Mouse (Mus musculus): Measurements from ENCODE around the gene Cdk5rap3. TPM values are rescaled to one million over a fixed set of nuclear protein-coding genes. Genes with fewer than 3 reads are reported as not detected.
A peak's percentile ranks its signal among the peaks of the same experiment; 100 is the strongest.

Cdk5rap3 gene
- polyA plus RNA-seq, 1 experiment from 2014 or later, result 70.1 TPM

DNA sequence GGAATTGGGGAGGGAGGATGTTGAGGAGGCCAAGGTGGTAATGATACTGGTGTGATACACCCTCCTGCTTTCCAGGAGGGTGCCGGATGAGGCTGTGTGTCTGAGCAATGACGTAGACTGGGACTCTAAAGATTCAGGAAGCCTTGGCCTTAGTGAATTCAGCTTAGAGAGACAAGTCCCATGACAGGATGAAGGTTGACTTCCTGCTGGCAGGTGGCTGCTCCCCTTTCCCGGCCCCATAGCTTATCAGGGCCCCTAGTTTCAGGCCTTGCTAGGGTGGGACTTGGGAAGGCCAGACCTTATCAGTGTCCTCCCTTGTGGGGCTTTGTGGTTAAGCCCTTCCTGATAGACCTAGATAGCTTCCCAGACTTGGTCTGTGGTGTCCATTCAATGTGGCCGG, 31.6 kb upstream of the Cdk5rap3 start:
- H3K36me3 ChIP-seq (ENCODE audit: control insufficient read depth, insufficient read depth, low read length), result peaks cover 6% of the 10 kb centered on the region; the same call in 1 of the 2 replicates
- peak overlapping the region; percentile 59; the same call in 1 of the 2 replicates for H3K27ac ChIP-seq (ENCODE audit: low read length)
- no peaks in the 10 kb centered on the region for H3K9me3 ChIP-seq (ENCODE audit: control insufficient read depth, low read length)
- H3K4me2 ChIP-seq (ENCODE audit: low read depth, low read length), result no peak overlapping the region
- no peaks in the 10 kb centered on the region for H3K27me3 ChIP-seq (replicated peaks; ENCODE audit: control insufficient read depth, insufficient read depth, low read length)
- peaks cover 9% of the 10 kb centered on the region; the same call in 1 of the 2 replicates for H3K4me1 ChIP-seq (ENCODE audit: control insufficient read depth, insufficient read depth, low read length)
- no peak overlapping the region for H3K9ac ChIP-seq (ENCODE audit: low read depth, low read length)
- no peak overlapping the region for H3K4me3 ChIP-seq (ENCODE audit: low read length)
- WGBS, result 79% methylated on average over 4 of the region's 4 CpGs
- ATAC-seq, result peak; percentile 31

DNA sequence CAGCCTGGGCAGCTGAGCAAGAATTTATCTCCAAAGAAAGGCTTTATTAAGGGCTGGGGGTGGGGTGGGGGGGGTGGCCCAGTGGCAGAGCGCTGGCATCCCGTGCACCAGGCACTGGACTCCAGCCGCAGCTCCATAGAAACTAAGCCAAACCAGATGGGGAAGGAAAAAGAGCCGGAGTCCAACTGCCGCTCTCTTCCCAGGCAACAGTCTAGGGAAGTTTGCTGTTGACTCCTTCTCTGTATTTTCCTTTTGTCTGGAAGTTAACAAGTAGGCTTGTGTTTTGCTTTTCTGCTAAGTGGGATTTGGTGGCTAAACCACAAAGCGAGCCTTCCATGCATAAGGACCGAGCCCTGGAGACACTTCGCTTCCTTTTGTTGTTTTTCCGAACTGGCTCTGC, 30.2 kb upstream of the Cdk5rap3 start:
- no peak for ATAC-seq
- peak overlapping the region; percentile 17; the same call in 1 of the 2 replicates for H3K9ac ChIP-seq (ENCODE audit: low read depth, low read length)
- H3K27ac ChIP-seq (ENCODE audit: low read length), result no peak overlapping the region
- H3K4me2 ChIP-seq (ENCODE audit: low read depth, low read length), result peak overlapping the region; percentile 11; the same call in 1 of the 2 replicates
- peaks cover 9% of the 10 kb centered on the region; the same call in 1 of the 2 replicates for H3K4me1 ChIP-seq (ENCODE audit: control insufficient read depth, insufficient read depth, low read length)
- WGBS, result 81% methylated on average over 9 of the region's 9 CpGs
- peaks cover 3% of the 10 kb centered on the region; the same call in 1 of the 2 replicates for H3K36me3 ChIP-seq (ENCODE audit: control insufficient read depth, insufficient read depth, low read length)
- no peaks in the 10 kb centered on the region for H3K9me3 ChIP-seq (ENCODE audit: control insufficient read depth, low read length)
- no peaks in the 10 kb centered on the region for H3K27me3 ChIP-seq (replicated peaks; ENCODE audit: control insufficient read depth, insufficient read depth, low read length)
- H3K4me3 ChIP-seq (ENCODE audit: low read length), result no peak overlapping the region

DNA sequence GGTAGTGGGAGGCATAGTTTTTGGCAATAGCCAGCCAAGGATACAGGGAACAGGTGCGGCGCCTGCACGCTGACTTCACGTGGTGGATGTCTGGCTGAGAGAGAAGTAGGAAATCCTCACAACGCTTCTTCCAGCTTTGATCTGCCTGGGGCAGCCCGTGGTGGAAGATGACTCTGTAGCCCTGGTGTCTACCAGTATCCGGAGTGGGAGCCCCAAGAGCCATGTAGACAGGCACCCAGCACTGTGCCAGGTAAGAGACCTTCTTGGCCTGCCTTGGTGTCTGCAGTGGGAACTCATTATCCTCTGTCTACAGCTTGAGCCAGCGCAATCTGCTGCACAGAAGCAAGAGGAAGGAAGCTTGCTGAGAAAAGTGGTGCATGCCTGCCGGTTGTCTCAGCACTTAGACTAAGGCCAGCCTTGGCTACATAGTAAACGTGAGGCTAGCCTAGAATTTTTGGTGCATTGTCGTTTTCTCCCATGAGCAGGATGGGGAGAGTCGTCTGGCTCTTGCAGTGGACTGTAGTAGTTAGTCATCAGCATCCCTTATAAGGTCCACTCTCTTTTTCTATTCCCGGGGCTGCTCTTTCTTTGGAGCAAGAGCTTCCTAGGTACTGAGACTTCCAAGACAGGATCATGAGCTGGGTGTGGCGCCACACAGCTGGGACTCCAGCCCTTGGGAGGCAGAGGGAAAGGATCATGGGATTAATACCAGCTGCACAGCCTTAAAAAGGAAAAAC, 28.7 kb upstream of the Cdk5rap3 start:
- peak overlapping the region; percentile 75 for H3K9ac ChIP-seq (ENCODE audit: low read depth, low read length)
- 0 out of 2 replicates have a peak, but pooled peaks cover 3% of the 10 kb centered on the region for H3K36me3 ChIP-seq (ENCODE audit: control insufficient read depth, insufficient read depth, low read length)
- peak overlapping the region; percentile 94 for H3K4me2 ChIP-seq (ENCODE audit: low read depth, low read length)
- ATAC-seq, result no peak
- no peaks in the 10 kb centered on the region for H3K9me3 ChIP-seq (ENCODE audit: control insufficient read depth, low read length)
- H3K27ac ChIP-seq (ENCODE audit: low read length), result no peak overlapping the region; the same call in 1 of the 2 replicates
- H3K27me3 ChIP-seq (replicated peaks; ENCODE audit: control insufficient read depth, insufficient read depth, low read length), result no peaks in the 10 kb centered on the region
- peaks cover 9% of the 10 kb centered on the region; the same call in 1 of the 2 replicates for H3K4me1 ChIP-seq (ENCODE audit: control insufficient read depth, insufficient read depth, low read length)
- 67% methylated on average over 14 of the region's 14 CpGs for WGBS
- peak overlapping the region; percentile 62 for H3K4me3 ChIP-seq (ENCODE audit: low read length)

DNA sequence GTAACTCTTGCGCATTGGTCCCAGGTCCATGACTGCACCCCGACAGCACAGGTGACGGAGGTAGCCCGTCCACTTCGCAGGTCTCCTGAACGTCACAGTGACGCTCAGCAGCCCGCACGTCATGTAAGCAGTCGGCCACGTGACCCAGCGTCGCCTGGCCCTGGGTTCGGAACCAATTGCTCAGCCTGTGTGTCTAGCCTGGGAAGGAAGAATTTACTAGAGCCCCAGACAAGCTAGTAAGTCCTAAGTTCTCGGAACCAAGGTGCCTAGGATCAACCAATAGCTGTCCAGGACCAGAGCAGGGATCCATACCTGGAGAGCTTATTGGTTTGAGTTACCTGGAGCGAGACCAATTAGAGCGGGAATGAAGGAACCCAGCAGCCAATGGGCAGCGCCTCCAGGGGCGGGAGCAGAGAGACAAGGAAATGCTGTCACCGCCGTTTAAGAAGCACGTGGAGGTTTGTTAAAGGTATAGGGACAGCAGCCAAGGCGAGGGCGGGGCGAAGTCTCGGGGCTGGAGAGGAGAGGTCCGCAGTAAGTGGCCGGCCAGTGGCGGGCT, 27.5 kb upstream of the Cdk5rap3 start, which contains the start of gene Pnpo:
TSS of gene Pnpo (minus strand) at position 241 of the 559 bp plus-strand sequence.
- Histone ChIP-seq H3K27me3 (replicated peaks; ENCODE audit: control insufficient read depth, insufficient read depth, low read length) (no peaks in the 10 kb centered on the region), H3K27ac (ENCODE audit: low read length) (peak within 1 kb of the TSS; percentile 81), H3K9me3 (ENCODE audit: control insufficient read depth, low read length) (no peaks in the 10 kb centered on the region), H3K36me3 (ENCODE audit: control insufficient read depth, insufficient read depth, low read length) (no peaks in the 10 kb centered on the region), H3K4me2 (ENCODE audit: low read depth, low read length) (peak within 1 kb of the TSS; percentile 94), H3K4me3 (ENCODE audit: low read length) (peak within 1 kb of the TSS; percentile 62), H3K4me1 (ENCODE audit: control insufficient read depth, insufficient read depth, low read length) (peaks cover 9% of the 10 kb centered on the region; the same call in 1 of the 2 replicates), H3K9ac (ENCODE audit: low read depth, low read length) (peak within 1 kb of the TSS; percentile 75)
- WGBS, result under 1% methylated on average over 29 of the region's 29 CpGs
- peak; percentile 95 for ATAC-seq

DNA sequence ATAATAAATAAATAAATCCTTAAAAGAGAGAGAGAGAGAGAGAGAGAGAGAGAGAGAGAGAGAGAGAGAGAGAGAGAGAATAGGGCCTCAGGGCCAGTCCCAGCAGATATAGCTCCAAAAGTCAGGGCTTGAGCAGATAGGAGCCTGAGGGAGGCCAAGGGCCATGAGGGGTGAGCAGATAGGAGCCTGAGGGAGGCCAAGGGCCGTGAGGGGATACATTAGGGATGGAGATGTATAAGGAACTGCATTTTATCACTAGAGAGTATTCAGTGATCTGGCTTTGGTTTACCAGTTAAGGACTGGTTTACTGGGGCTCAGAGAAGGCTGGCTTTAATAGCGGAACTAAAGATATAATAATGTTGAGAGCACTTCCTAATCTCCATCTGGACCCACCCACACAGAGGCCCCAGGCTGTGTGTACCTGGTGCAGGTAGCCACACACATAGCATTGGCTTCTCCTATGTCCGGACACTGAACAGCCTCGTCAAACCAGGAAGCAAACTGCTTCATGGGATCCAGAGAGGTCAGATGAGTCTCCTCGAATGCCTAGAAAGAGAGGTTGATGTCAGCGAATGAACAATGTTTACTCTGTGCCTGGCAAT, 25.8 kb upstream of the Cdk5rap3 start:
- Histone ChIP-seq H3K27ac (ENCODE audit: low read length) (peak overlapping the region; percentile 64), H3K4me1 (ENCODE audit: control insufficient read depth, insufficient read depth, low read length) (peaks cover 20% of the 10 kb centered on the region), H3K27me3 (replicated peaks; ENCODE audit: control insufficient read depth, insufficient read depth, low read length) (no peaks in the 10 kb centered on the region), H3K4me3 (ENCODE audit: low read length) (peak overlapping the region; percentile 62; the same call in 1 of the 2 replicates), H3K9me3 (ENCODE audit: control insufficient read depth, low read length) (no peaks in the 10 kb centered on the region), H3K9ac (ENCODE audit: low read depth, low read length) (no peak overlapping the region), H3K4me2 (ENCODE audit: low read depth, low read length) (peak overlapping the region; percentile 94; the same call in 1 of the 2 replicates), H3K36me3 (ENCODE audit: control insufficient read depth, insufficient read depth, low read length) (no peaks in the 10 kb centered on the region)
- ATAC-seq, result no peak
- WGBS, result 63% methylated on average over 6 of the region's 6 CpGs

DNA sequence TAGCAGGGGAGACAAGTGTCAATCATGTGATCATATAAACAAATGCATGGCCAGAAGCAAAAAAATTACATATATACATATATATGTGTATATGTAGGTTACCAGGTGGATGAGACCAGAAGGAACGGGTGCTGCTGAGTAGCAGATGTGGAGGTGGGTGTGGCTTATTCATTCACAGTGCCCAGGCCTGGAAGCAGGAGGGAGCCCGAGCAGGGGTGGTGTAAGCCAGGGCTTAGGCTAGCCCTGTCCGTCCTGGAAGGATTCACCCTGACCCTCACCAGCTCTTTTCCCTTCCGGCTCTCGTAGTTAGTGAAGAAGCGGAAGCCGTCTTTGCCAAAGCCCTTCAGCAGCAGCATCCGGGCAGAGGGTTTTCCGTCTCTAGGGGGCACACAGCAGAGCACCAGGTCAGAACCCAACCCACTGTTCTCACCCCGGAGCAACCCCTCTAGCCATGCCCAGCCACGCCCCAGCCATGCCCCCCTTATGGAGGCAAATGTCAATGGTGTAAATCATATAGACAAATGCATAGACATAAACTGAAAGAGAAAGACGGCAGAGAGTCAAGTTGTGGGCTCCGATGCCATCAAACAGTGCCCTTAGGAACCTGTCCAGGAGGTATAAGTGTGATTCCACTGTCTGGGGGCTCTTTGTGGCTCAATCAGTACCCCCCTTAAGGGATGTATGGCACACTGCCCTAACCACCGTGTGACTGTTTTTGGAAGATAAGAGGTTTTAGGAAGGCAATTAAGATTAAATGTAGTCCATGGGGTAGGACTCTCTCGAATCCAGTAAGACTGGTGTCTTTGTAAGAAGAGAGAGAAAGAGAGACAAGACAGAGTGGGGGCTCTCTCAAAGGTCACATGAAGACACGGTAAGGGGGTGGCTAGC, 24.5 kb upstream of the Cdk5rap3 start:
- no peak overlapping the region for H3K27ac ChIP-seq (ENCODE audit: low read length)
- H3K27me3 ChIP-seq (replicated peaks; ENCODE audit: control insufficient read depth, insufficient read depth, low read length), result no peaks in the 10 kb centered on the region
- peaks cover 18% of the 10 kb centered on the region for H3K4me1 ChIP-seq (ENCODE audit: control insufficient read depth, insufficient read depth, low read length)
- no peaks in the 10 kb centered on the region for H3K9me3 ChIP-seq (ENCODE audit: control insufficient read depth, low read length)
- no peaks in the 10 kb centered on the region for H3K36me3 ChIP-seq (ENCODE audit: control insufficient read depth, insufficient read depth, low read length)
- no peak overlapping the region for H3K4me3 ChIP-seq (ENCODE audit: low read length)
- no peak overlapping the region for H3K9ac ChIP-seq (ENCODE audit: low read depth, low read length)
- H3K4me2 ChIP-seq (ENCODE audit: low read depth, low read length), result no peak overlapping the region
- ATAC-seq, result no peak
- WGBS, result 73% methylated on average over 16 of the region's 16 CpGs

DNA sequence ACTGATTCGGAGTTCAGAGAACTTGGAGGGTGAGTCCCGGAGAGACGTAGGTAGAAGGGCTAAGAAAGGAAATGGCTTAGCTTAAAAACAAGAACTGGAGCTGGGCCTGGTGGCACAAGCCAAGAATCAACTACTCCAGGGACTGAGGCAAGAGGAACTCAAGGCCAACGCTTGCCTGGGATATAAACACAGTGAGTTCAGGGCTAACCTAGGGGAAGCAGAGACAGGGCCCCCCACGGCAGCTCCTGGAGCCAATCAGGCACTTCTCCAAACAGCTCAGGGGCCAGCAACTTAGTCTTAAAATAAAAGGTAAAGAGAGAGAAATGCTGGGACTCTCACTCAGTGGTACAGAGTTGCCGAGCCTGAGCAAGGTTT, 22.1 kb upstream of the Cdk5rap3 start:
- ATAC-seq, result no peak
- Histone ChIP-seq H3K4me3 (ENCODE audit: low read length) (no peak overlapping the region), H3K4me2 (ENCODE audit: low read depth, low read length) (no peak overlapping the region), H3K4me1 (ENCODE audit: control insufficient read depth, insufficient read depth, low read length) (peaks cover 19% of the 10 kb centered on the region), H3K36me3 (ENCODE audit: control insufficient read depth, insufficient read depth, low read length) (no peaks in the 10 kb centered on the region), H3K27me3 (replicated peaks; ENCODE audit: control insufficient read depth, insufficient read depth, low read length) (no peaks in the 10 kb centered on the region), H3K9me3 (ENCODE audit: control insufficient read depth, low read length) (no peaks in the 10 kb centered on the region), H3K9ac (ENCODE audit: low read depth, low read length) (0 out of 2 replicates have a peak overlapping the region, but pooled peaks have one; percentile 7), H3K27ac (ENCODE audit: low read length) (peak overlapping the region; percentile 91)
- 58% methylated on average over 6 of the region's 6 CpGs for WGBS

DNA sequence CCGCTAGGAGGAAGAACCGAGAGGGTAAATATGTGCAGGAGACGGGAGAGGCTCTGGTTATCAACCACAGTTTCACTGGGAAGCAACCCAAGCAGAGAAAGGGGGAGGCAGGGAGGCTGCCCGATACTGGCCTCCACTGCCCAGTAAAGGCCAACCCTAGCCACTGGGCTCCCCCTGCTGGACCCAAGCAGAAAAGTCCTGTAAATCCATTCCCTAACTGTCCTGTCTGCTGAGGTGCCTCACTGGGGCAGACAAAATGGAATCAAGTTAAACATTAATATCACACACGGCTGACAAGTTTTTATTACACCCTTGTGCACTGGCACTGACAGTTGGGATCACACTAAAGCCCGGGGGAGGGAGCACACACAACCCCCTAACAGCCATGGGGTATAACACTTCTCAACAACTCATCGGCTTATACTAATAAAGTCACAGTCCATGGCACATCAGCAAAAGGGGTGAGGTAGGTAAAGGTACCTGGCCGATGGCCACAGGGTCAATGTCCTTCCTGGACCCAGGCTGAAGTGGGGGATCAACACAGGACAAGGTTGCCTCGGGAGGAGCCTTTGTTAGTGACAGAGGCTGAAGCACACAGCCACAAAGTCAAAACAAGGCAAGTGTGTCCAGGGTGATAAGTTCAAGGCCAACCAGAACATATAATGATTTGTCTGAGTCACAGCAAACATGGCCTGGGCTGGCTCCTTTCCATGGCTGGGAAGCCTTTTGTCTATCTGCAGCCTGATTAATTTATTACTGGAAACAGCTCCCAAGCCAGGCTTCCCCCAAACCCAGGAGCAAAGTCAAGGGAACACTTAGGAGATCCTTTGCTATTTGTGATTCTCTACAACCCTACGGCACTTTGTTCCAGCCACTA, 21.5 kb upstream of the Cdk5rap3 start:
- Histone ChIP-seq H3K27me3 (replicated peaks; ENCODE audit: control insufficient read depth, insufficient read depth, low read length) (no peaks in the 10 kb centered on the region), H3K4me2 (ENCODE audit: low read depth, low read length) (0 out of 2 replicates have a peak overlapping the region, but pooled peaks have one; percentile 1), H3K9ac (ENCODE audit: low read depth, low read length) (peak overlapping the region; percentile 46), H3K4me1 (ENCODE audit: control insufficient read depth, insufficient read depth, low read length) (peaks cover 19% of the 10 kb centered on the region), H3K27ac (ENCODE audit: low read length) (peak overlapping the region; percentile 91), H3K36me3 (ENCODE audit: control insufficient read depth, insufficient read depth, low read length) (no peaks in the 10 kb centered on the region), H3K4me3 (ENCODE audit: low read length) (no peak overlapping the region), H3K9me3 (ENCODE audit: control insufficient read depth, low read length) (no peaks in the 10 kb centered on the region)
- whole genome bisulfite sequencing, result 34% methylated on average over 10 of the region's 10 CpGs
- peak; percentile 81 for ATAC-seq
